Mouse (Mus musculus) adrenal gland (tissue): ENCODE measurements at regions not wholly inside any gene's neighbourhood (a gene's known extent, or its start where the extent isn't known, plus 50 kb on each side); places are given as distances from the start of the nearest gene placed in this dataset.

Experiments used
- intact Hi-C: fragments of 180-260 bp; cut with DNase I; formaldehyde crosslinking; loops from one replicate; pipeline ENCODE4 v1.15.1; 2025

- intact Hi-C loops: no loop called here
Measured at GRCm38 (mm10) chr10:17575448-17576332, 147.3 kb upstream of the Cited2 start.

DNA sequence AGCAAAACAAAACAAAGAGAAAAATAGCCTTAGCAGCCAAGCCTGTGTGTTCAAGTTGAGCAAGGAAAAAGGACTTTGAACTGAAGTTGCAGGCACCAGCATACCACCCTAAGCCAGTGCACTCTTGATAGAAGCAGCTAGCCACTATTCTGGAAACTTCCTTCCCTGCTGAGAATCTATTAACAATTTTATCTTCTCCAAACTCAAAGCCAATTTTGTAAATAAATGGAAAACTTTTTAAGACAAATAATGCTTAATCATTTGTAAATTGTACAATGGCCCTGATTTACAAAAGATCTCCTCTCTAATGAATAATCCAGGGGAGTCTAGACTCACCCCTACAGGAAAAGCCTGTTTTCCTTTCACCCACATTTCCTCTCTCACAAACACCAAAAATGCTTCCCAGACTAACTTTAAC is 146.7 kb upstream of the Cited2 start:
- intact Hi-C loops: no loop called here

DNA sequence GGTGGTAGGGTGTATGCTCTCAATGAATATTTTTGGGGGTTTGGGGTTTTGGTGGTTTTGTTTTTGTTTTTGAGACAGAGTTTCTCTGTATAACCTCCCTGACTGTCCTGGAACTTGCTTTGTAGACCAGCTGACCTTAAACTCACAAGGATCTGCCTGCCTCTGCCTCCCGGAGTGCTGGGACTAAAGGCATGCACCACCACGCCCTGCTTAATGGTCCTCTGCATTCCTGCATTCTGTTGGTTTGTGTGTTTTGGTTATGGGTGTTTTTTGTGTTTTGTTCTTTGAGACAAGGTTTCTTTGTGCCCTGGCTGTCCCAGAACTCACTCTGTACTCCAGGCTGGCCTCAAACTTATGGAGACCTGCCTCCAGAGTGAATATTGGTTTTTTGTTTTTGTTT is 143.6 kb upstream of the Cited2 start:
- intact Hi-C loops: no loop called here

GRCm38 (mm10) chr10:17584842-17585241 is 138.2 kb upstream of the Cited2 start:
- intact Hi-C loops: no loop called here

DNA sequence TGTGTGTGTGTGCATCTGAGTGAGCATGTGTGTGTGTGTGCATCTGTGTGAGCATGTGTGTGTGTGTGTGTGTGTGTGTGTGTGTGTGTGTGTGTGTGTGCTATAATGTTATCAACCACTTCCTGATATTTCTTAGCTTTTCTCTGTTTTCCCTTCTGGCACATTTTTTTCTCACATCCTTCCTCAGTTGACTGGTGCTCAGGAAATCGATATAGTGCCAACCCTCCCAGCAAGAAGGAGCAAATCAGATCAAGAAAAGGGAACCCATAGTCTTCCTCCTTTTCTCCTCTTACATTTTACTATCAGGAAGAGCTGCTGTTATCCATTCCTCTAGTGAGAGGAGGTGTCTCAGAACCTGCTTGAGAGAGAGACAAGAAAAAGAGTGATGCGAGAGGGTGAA is 136.1 kb upstream of the Cited2 start:
- intact Hi-C loops: no loop called here

DNA sequence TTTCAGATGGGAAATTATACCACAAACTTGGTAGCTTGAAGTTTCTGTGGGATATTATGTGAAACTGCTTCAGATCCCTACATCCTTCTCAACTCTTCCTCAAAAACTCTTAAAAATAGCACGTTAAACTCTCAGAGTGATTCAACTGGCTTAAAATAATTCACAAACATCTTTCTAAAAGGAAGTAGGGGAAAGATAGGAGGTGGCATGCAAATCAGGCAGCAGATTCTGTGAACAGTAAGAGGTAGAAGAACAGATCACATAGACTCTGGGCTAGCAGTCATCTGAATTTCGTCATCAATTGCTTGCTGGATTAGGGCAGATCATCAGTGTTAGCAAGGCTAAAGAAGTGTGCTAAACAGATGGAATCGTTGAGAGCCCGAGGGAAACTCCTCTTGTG is 133.9 kb upstream of the Cited2 start:
- intact Hi-C loops: no loop called here

- intact Hi-C loops: no loop called here
Measured at GRCm38 (mm10) chr10:17590195-17590594, 132.8 kb upstream of the Cited2 start.

- intact Hi-C loops: no loop called here
Measured at GRCm38 (mm10) chr10:17592387-17592786, 130.6 kb upstream of the Cited2 start.

GRCm38 (mm10) chr10:17596126-17596525 is 126.9 kb upstream of the Cited2 start:
- intact Hi-C loops: no loop called here

GRCm38 (mm10) chr10:17596743-17597142 is 126.3 kb upstream of the Cited2 start:
- intact Hi-C loops: no loop called here

DNA sequence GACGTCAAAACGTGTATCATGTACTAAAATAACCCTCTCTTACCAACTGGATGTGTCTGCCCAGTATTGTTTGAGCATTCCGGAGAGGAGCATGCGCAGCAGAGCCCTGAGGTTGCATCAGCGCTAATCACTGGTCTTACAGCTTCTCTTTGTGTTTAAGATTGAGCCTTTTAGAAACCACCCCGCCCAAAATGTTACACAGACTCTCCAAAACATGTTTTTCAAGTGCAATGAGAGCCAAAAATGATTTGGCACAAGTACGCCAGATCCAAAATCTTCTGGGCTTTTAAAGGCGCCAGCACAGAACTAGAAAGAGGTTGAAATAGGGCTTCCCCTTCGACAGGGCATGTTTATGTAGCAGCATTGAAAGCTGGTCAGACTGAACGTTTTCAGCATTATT is 123.8 kb upstream of the Cited2 start:
- intact Hi-C loops: no loop called here

DNA sequence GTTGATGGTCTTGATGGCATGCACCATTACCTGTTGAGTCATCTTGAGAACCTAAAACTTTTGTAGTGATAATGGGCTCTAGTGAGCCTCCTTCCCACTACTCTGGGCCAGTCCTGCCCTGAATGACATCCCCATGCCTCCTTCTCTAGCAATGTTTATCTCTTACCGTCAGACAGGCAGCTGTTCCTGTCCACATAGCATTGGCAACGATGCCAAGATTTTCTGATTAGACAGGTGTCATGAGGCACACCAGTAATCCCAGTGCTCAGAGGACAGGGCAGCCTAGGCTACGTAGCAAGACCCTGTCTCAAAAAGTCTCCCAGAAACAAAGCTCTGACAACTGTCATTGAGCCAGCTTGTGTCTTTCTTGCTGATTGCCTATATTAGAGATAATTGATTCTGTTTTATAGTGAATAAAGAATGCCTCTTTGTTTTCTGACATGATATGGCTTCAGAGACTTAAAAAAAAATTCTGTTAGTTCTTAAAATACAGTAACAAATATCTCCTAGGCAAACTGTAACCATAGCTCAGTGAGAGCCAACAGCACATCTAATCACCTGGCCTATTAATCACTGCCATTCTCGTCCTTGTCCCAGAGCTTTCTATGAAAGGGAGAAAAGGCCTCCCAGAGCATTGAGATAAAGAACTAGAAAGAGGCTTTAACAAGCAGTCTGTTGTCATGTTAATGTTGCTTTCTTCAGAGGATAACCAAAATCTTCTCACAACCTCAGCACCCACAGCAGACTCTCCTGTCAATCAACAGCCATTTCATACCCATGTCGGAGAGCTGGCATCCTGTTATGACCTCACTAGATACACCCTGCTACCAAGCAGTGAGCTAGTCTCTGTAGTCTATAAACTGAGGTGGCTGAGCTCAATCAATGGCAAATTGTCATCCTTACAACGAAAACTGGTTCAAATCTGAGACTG is 122.9 kb upstream of the Cited2 start:
- intact Hi-C loops: no loop called here

GRCm38 (mm10) chr10:17600762-17601108 is 122.3 kb upstream of the Cited2 start:
- intact Hi-C loops: no loop called here

DNA sequence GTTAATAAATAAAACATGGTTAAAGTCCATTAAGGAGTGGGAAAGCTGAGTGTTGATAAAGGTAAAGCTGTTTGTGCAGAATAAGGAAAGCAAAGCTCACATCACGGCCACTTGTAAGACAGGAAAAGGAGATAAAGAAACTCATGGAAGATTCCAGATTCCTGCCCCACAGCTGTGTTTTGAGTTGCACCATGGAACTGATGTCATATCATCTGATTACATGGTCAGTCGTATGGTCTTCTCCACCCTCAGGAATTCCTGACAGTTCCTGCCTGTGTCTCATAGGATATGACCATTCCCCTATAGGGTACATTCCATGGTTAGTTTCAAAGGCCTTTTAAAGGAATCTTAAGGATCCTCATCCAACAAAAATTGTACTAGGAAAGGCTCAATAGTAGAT is 120.6 kb upstream of the Cited2 start:
- intact Hi-C loops: no loop called here

DNA sequence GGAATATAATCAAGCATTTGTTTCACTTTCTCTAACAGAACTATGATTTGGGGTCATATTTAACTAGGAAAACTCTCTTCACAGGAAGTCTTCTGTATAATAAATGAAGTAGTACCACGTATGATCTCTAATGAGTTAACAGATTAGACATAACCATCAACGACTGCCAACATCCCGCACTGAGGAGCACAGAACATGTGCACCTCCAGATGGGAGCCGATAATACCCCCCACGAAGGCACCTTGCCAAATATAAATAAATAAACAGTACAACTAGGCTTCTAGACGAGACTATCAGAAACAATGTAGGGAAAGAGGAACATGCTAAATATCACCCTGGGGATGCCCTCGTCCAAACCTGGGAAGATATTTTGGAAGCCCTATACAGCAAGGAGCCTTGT is 114.8 kb upstream of the Cited2 start:
- intact Hi-C loops: no loop called here

DNA sequence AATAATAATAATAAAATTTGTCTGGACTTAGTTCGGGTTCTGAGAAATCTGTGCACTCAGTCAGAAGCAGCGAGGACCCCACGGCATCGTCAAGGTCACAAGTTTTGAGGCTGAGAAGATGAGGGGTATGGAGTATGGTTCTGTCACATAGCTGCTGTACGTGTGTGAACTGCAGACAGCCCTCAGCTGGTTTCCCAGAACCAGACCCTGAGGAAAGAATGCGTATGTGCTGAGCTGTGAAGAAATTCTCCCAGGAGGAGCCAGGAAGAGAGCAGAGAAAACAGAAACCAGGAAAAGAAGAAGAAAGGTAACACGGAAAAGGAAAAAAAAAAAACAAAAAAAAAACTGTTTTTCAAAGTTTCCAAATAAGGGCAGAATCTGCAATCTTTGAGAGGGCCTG is 112.4 kb upstream of the Cited2 start:
- intact Hi-C loops: no loop called here

GRCm38 (mm10) chr10:17613281-17613680 is 109.7 kb upstream of the Cited2 start:
- intact Hi-C loops: no loop called here

GRCm38 (mm10) chr10:17618024-17618423 is 105.0 kb upstream of the Cited2 start:
- intact Hi-C loops: no loop called here

DNA sequence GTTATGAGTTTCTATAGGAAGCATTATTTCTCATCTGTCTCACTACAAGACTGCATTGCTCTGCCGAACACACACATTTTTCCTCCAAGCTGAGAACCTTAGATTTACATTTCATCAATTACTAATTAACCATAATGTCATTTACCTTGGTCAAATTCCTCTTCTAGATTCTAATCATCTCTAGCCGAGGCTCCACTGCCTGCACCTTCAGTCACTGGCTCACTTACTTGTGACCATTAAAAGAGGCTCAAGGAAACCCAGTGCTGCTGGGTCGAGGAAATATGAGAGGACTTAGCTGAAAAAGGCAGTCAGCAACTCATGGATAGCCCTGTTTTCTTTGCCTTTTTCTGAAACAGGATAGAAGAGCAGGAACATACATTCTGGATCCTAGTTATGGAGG is 103.4 kb upstream of the Cited2 start:
- intact Hi-C loops: no loop called here

DNA sequence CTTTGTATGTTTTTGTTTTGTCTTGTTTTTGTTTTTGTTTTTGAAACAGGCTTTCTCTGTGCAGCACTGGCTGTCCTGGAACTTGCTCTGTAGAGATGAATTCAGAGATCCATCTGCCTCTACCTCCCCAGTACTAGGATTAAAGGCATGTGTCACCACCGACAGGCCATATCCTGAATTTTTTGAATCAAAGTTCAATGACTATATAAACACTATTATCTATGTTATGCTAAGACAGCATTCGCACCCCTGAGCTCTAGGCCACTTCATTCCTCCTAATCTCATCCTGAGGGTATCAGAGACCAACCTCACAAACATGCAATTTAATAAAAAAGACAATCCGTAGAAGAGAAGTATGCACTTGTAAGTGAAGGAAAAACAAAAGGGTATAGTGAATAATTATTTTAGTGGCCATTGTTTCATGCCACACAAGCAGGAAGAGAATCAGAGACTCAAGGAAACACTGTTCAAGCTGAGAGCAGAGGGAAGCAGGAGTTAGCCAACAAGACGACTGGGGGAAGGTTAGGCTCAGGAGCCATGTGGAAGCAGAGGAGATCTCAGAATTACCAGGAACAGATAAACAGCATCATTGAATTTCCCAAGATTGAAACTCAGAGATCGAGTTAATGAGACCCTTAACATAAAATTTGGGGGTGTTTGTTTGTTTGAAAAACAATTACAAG is 101.2 kb upstream of the Cited2 start:
- intact Hi-C loops: no loop called here

- intact Hi-C loops: no loop called here
Measured at GRCm38 (mm10) chr10:17622802-17623201, 100.2 kb upstream of the Cited2 start.

GRCm38 (mm10) chr10:17629709-17630108 is 93.3 kb upstream of the Cited2 start:
- intact Hi-C loops: no loop called here
